Mouse (Mus musculus): ENCODE measurements around the gene Gpsm2.
"Not testable (repeated sequence)": the region's sequence is repeated elsewhere in the genome, so short reads cannot be mapped to it uniquely, and the experiment has no call there.

The Gpsm2 gene

DNA sequence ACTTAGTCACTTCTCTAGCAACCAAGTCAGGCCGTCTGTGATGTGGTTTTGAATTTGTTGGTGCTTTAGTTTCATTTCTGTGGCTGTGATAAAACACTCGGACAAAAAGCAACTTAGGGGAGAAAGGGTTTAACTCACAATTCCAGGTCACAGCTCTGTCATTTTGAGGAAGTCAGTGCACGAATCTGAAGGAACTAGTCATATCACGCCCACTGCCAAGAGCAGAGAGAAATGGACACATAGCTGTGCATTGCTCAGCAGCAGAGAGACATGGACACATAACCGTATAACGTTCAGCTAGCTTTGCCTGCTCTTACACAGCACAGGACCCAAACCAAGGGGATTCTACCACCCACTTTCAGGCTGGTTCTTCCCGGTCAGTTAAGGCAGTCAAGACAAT is 4.3 kb upstream of the Gpsm2 start:
- no peak for DNase-seq

DNA sequence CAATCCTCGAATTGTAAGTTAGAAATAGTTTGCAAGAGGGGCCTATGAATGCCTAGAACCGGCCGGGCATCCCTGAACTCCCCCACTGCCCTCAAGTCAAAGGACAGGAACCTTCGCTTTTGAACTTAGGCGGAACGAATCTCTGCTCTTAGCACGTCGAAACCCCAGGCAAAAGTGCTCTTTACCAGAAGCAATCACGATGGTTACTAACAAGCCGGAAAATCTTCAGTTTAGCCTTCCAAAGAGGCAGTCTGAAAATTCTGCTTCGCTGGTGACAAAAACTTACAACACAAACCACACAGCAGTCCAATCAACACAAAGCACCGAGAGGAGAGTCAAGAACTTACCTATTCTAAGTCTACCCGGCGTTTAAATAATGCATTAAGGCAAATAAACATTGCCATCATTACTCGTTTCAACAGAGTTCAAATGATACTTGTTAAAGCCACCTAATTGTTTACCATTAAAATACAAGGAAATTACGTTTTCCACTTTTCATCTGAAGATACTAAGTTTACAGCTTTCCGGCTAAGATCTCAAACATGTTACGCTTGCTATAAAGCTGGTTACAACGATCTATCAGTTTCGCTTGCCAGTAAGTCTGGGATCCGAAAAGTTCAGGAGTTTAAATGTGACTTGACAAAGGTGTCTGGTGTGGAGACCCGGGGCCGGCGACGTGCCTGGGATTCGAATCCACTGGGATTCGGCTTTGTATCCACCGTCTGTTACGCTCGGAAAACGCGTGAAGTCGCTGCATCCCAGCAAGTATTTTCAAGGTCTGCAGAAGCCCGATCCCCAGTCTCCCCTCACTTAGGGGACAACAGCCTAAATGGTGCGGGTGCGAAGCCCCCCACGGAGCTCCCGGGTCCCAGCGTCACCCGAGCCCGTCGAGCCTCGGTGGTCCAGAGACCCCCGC is 775 bp downstream of the Gpsm2 start:
- peak; percentile 33 to 55 for DNase-seq

DNA sequence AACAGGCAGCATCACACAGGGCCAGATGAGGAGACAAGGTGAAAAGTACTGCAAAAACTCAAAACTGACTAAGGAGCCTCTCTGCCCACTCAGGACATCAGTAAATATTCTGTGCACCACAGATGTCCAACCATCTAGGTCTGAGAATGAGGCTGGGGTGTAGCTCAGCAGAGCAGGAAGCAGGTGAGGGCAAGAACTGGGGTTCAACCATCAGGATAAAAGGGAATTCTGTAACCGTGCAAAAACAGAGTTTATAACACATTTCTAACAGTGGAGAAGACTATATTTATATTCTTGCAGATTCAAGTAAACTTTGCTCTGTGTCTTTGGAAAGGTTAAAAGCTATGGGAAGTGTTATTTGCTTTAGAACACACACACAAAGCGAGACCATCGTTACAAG is 2.3 kb downstream of the Gpsm2 start:
- no peak for DNase-seq

DNA sequence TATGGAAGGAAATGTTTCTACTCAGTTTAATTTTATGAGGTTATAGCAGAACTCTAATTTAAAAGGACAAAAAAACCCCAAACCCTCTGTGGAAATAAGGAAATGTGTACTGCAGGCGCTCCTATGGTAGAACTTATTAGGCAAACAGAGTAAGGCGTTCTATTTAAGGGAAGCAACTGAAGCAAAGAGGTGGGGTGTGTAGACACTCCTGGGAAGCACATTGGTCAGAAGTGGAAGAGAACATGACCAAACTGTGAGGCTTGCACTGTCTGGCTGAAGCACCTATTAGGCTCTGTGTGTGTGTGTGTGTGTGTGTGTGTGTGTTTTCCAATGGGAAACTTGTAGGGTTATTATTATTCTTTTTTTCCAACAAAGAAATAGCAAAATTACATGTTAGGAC is 2.8 kb downstream of the Gpsm2 start:
- DNase-seq, result no peak

DNA sequence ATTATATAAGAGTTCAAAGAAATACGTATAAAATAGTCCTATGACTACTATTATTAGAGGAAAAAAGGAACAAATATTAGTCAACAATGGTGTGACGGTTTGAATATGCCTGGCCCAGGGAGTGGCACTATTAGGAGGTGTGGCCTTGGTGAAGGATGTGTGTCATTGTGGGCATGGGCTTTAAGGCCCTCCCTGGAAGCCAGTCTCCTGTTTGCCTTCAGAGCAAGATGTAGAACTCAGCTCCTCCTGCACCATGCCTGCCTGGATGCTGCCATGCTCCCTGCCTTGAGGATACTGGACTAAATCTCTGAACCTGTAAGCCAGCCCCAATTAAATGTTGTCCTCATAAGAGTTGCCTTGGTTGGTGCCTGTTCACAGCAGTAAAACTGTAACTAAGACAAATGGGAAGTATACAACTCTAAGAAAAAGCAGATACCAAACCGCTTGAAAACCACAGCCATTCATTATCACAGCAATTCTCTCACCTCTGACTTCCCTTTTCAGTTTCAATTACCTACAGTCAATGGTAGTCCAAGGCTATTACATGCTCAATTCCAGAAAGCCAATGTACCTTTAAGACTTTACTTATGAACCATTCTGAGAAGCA is 4.1 kb downstream of the Gpsm2 start:
- no peak for DNase-seq

DNA sequence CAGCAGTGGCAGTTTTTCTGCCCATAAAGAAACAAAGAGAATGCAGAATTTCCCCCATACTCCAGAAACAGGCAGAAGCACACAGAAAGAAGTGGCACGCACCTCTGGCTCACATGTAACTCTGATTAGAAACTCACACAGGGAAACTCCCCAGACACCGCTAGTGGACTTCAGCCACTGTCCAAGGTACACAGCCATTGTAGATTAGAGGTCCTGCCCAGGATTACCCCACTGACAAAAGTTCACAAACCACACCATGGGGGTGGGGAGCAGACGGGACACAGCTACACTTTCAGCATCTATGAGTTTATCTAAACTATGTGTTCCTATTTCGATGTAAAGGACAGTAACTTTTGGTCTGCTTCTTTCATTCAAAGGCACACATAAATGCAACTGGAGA is 7.3 kb downstream of the Gpsm2 start:
- DNase-seq, result peak; percentile 77

DNA sequence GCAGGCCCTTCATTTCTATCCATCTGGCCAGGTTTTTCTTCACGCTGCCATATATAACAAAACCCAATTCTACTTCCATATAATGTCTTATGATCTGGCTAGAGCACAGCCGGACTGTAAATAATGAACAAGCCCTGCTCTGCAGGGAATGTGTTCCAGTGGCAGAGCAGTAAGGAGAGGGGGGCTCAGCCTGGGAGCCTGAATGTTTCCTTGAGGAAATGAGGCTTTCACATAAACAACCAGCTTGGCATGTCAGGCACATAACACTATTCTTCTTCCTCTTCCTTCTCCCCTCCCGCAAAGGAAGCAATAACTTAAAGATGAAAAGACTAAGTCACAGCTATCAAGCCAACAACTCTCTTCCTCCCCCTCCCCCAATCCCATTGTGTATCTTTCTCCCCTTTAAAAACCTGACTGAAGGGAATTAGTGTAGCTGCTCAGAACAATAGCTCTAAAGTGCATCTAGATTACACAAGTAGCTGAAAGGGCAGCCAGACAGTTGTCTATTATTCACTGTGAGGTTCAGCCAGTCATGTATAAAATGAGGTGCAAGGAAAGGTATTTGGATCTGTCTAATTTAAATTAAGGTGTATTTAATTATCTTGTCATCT is 8.9 kb downstream of the Gpsm2 start:
- no peak for DNase-seq

DNA sequence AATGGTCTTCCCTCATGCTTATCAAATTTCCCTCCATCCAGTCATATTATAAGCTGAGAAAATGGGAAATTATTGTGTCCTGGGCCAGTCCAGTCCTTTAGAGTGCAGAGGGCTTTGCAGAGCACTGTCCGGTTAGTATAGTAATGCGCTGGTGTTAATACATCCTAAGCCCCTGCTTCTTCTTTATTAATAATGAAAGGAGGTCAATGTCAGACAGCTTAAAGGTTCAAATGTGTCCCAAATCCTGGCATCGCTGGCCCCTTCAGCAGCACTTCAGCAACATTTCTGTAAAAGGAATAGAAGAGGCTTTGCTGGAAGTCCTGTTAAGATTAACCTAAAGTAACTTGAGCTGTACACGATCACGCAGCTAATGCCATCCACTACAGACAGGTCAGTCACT is 10.8 kb downstream of the Gpsm2 start:
- no peak for DNase-seq

DNA sequence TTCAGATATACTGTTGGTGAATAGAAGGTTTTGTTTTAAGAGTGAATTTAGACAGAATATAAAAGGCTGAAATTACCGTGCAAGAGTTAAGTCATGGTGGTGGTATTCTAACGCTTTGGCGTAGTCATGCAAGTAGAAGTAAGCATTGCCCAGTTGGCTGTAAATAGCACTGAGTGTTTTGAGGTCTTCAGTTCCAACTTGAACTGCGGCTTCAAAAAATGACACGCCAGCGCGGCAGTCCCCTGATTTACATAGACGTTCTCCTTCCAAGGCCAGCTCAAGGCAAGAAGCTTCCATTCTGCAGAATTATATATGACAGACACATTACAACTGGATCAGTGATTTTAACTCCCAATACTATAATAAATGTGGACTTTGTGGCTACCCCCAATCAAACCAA is 19.3 kb downstream of the Gpsm2 start:
- no peak for DNase-seq

DNA sequence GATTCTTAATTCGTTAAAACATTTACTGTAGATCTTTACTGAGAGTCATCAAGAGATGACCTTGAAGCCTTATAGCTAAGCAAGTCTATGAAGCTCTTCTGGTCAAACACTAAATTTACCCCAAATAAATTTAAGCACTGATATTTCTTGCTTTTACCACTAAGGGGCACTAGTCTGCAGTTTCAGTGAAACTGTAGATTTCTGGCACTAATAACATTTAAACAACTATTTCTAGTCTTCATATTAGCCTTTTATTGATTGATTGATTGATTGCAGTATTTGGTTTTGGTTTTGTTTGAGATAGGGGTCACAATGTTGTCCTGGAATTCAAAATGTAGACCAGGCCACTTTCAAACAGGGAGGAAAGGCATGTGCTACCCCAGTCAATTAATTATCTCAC is 20.9 kb downstream of the Gpsm2 start:
- DNase-seq, result no peak

DNA sequence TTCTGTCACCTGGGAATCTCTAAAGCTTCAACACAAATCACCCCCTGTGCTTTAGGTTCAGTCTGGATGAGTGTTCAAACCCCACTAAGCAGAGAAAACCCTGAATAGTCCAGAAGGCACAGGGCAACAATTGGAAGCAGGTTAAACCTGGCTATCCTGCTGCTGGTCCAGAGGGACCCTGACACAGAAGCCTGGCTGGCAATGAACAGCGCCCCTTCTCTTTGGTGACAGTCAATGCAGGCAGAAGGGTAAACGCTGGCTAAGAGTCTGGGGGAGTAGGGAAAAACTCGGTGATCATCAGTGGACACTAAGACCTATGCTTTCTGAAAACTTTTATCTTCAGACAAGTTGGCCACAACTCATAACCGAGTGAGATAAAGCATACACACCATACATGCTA is 22.3 kb downstream of the Gpsm2 start:
- DNase-seq, result no peak

DNA sequence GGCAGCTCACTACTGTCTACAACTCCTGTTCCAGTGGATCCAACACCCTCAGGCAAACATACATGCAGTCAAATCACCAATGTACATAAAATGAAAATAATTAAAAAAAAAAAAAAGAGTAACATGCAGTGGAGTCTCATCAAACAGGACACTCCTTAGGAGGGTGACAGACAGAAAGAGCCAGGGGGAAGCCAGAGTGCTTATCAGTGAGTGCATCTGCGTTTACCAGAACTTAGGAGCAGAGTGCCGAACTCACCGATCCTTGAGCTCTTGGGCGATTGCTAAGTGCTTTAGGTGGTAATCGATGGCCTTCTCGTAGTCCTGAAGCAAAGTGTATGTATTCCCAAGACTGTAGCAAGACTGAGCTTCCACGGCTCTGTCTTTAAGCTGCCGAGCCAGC is 23.4 kb downstream of the Gpsm2 start:
- DNase-seq, result no peak

DNA sequence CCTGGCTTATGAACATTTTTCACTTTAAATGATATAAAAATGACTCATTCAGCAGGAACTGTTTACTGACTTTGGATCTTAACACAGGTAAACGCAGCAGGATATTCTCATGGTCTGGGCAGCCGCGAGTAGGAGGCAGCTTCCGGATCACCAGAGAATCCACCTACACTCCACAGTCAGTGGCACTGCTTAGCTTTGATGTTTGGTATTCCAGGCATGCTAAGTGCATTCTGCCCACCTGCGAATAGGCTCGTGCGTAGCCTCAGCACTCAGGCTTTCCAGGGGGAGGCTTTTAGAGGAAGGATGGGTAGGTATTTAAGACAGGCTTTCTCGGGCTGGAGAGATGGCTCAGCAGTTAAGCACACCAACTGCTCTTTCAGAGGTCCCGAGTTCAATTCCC is 27.8 kb downstream of the Gpsm2 start:
- no peak for DNase-seq

DNA sequence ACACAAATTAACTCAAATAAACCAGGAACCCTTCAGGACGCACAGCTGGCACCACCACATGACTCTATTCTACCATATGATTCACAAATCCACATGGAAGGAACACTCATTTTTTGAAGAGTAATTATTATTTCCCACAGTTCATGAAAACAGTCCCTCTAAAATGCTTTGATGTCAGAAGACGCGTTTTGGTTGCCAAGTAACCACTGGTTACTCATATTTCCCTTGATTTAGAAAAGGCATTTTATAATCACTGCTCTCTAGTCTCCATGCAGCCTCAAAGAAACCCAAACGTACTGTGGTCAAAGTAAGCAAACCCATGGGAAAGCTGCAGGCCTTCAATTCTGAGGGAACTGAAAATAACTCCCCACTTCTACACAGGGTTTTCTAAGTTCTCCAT is 32.1 kb downstream of the Gpsm2 start:
- no peak for DNase-seq

DNA sequence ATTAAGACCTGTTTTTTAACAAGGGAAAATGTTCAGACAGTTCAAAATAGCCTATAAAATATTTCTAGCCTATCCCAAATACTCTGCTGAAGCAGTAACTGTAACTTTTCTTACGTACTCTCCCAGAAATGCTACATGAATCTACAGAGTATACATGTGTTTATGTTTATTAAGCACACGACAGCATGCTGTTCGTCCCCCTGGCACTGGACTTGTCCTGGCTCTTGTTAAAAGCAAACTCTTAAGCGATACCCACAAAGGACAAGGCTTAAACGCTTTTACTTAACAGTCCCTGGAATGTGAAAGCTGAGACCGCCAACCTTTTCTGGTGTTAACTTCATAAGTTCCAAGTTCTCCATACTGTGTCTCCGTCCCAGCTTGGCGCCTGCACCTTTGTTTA is 32.7 kb downstream of the Gpsm2 start:
- no peak for DNase-seq

DNA sequence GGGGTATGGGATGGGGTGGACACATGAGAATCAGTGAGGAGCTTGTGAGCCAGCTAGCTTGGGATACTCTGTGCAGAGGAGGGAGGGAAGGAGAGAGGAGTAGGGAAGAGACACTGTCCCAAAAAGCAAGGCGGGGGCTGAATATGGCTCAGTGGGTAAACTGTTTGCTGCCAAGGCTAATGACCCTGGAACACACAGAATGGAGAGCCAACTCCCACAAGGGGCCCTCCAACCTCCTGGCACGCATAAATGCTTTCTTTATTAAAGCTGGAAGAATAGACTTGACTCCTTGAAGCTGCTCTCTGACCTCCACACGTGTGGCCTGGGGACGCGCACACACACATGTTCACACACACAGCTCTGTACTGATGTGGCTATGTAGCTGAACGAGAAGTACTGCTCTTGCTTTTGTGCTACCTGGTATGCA is 33.1 kb downstream of the Gpsm2 start:
- no peak for DNase-seq

DNA sequence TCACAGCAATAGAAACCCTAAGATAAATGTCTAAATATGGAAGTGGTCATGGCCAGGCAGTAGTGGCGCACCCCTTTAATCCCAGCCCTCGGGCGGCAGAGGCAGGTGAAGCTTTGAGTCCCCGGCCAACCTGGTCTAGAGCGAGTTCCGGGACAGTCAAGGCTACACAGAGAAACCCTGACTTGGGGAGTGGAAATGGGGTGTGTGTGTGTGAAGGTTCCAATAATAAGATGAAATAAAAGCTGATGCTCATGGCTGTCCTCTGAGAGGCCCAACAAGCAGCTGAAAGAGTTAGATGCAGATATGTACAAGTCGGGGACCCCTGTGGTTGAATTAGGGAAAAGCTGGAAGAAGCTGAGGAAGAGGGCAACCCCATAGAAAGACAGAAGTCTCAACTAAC is 36.4 kb downstream of the Gpsm2 start:
- DNase-seq, result no peak

DNA sequence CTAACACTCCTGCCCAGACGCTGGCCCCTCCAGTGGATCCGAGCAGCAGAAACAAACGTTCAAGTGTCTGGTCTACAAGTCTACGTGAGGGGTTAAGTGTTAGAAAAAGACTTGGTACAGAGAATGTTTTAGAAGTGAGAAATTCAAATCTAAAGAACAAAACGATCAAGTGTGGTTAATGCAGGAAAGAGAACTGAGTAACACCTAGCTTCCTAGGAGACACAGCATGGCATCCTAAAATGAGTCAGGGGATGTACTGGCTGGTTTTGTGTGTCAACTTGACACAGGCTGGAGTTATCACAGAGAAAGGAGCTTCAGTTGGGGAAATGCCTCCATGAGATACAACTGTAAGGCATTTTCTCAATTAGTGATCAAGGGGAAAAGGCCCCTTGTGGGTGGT is 38.5 kb downstream of the Gpsm2 start:
- not testable (repeated sequence) for DNase-seq

DNA sequence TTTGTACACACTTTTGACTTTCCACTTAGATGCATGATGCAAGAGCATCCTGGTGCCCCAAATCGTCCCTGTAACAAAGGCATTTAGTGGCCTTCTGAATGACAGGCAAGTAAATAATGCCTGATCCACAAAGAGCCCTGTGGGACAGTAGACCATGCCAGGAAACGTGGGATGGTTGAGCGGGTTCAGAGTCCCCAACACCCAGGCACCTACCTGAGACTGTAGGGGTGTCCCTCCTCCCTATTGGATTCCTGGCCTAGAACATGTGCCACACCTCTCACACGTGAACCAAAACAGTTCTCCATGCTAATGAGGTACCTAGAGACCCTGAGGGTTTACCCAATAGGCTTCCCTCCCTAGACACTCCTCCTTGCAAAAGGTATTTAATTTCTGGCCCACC is 41.1 kb downstream of the Gpsm2 start:
- no peak for DNase-seq

DNA sequence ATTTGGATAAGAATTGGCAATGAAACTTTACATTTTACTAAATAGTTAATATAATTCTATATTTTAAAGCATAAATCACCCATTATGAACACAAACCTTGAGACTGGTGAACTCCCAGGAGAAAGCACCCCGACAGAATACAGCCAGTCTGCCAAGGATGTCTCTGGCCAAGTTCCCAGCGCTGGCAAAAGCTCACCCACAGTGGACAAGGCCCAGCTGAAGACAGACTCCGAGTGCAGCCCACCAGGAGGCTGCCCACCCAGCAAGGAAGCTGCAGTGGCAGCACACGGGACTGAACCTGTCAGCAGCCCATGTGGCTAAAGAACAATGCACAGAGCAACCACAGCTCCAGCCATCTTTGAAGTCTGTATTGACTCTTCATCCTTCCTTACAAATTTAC is 45.5 kb downstream of the Gpsm2 start:
- no peak for DNase-seq

DNA sequence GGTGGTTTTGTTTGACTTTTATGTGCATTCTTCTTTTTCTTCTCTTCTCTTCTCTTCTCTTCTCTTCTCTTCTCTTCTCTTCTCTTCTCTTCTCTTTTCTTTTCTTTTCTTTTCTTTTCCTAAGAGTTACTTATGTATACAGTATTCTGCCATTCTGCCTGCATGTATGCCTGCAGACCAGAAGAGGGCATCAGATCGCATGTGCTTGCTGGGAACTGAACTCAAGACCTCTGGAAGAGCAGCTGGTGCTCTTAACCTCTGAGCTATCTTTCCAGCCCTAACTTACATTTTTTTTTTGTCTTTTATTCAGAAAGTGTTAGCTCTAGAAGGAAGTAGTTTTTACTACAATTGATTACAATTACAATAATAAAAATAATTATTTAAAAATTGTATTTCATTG is 61.2 kb downstream of the Gpsm2 start:
- DNase-seq, result no peak

DNA sequence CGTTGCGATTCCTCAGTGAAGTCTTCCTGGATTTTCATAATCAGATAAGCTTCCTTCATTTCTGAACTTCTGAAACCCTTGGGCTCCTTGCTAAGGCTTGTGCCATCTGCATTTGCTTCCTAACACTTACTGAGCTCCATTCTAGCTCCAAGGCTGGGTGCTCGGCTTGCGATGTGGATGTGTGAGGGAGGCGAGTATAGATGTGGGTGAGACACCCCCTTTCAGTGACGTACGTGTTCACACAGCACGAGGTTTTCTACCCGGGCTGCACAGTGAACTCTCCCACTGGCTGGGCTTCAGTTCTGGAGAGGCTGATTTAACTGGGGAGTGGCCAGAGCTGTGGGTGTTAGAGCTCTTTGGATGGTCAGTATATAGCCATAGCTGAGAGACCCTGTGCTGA is 63.5 kb downstream of the Gpsm2 start:
- DNase-seq, result no peak

DNA sequence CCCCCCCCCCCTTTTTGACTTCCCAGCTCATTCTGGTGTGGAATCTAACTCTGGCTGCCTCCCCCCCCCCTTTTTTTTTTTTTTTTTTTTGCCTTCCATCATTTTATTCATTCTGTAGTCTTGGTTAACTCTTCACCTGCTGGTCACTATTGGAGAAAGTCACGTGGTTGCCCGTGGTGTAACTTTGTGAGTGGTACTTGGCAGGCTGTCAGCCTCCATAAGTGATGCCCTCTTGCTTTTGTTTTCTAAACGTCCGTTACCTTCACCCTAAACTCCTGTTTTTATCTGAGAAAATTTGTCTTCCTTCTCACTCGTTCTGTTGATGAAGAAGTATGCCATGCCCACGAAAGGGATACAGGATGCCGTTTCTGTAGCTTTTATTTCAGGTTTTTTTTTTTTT is 66.6 kb downstream of the Gpsm2 start:
- no peak for DNase-seq

DNA sequence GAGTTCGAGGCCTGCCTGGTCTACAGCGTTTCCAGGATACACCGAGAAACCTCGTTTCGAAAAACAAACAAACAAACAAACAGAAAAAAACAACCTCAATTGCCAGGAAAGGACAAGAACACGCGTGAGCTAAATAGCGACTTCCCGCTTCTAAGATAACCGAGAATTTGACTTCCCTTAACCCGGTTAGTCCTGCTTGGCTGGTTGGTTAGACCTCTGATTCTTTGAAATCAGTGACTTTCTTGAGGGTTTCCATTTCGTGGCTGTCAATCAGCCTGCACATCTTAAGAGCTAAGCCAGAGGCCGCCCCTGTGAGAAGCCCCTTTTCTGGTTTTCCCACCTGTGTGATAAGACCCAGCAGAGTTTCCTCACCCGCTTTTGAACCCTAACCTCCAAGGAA is 67.5 kb downstream of the Gpsm2 start:
- DNase-seq, result no peak
